Mouse (Mus musculus) liver, embryonic 16.5 days (tissue): ENCODE data around the gene C5ar2. TPM values are rescaled to one million over a fixed set of nuclear protein-coding genes. Genes with fewer than 3 reads are reported as not detected.

Experiments
- ATAC-seq: fragments of 200-750 bp; cut with Nextera tagmentation; 2 replicates; pipeline ENCODE4 v1.8.0; 2017; ENCODE audit warnings: low read depth, mild to moderate bottlenecking, moderate number of reproducible peaks, moderate library complexity
- H3K27ac ChIP-seq: fragments of 300-500 bp; sonication (generic); 2 replicates; pipeline ENCODE4 v1.5.1; 2014; ENCODE audit warnings: mild to moderate bottlenecking, low read length
- H3K27me3 ChIP-seq: fragments of 300-500 bp; sonication (generic); 2 replicates; pipeline ENCODE4 v1.6.1; 2014; ENCODE audit warnings: low read depth, low read length, mixed read lengths; ENCODE audit not compliant: control insufficient read depth, insufficient read depth
- H3K36me3 ChIP-seq: fragments of 300-500 bp; sonication (generic); 2 replicates; pipeline ENCODE4 v1.6.1; 2014; ENCODE audit warnings: mild to moderate bottlenecking; ENCODE audit not compliant: control insufficient read depth, insufficient read depth
- H3K4me1 ChIP-seq: fragments of 300-500 bp; sonication (generic); 2 replicates; pipeline ENCODE4 v1.6.1; 2014; ENCODE audit warnings: low read depth, low read length, mixed read lengths; ENCODE audit not compliant: control insufficient read depth
- H3K4me2 ChIP-seq: fragments of 300-500 bp; sonication (generic); 2 replicates; pipeline ENCODE4 v1.6.1; 2014; ENCODE audit warnings: low read depth, low read length, mixed read lengths
- H3K4me3 ChIP-seq: fragments of 300-500 bp; sonication (generic); 2 replicates; pipeline ENCODE4 v1.5.1; 2014; ENCODE audit warnings: low read depth, mild to moderate bottlenecking, low read length
- H3K9ac ChIP-seq: fragments of 300-500 bp; sonication (generic); 2 replicates; pipeline ENCODE4 v1.6.1; 2014; ENCODE audit warnings: low read depth, low read length
- H3K9me3 ChIP-seq: fragments of 300-500 bp; sonication (generic); replicated peaks from 2 replicates; pipeline ENCODE4 v1.6.1; 2016; ENCODE audit warnings: low read length; ENCODE audit not compliant: control insufficient read depth
- WGBS: fragments of 180-500 bp; shearing (Covaris S2); extraction: QIAGEN DNeasy Blood & Tissue Kit; methylation state at CpG from one replicate; pipeline ENCODE4 v1.1.7; 2014; ENCODE audit not compliant: insufficient replicate concordance; 5-methylcytosine and 5-hydroxymethylcytosine counted together
- polyA plus RNA-seq: library from polyadenylated mRNA; unstranded; fragments of >200 nt; fragmentation: Nextera tagmentation; extraction: Ambion mirVana; gene quantifications from 2 replicates; pipeline ENCODE4 v1.2.1, GENCODE M21; 2015

C5ar2 gene
- polyA plus RNA-seq, 1 experiment from 2014 or later: 0.98 TPM

GRCm38 (mm10) chr7:16241787-16242186 lies 2.2 kb downstream of the C5ar2 start:
- Histone ChIP-seq H3K4me1 (peaks cover 42% of the 10 kb centered on the region), H3K9ac (no peak overlapping the region), H3K27me3 (no peaks in the 10 kb centered on the region), H3K9me3 (no peaks in the 10 kb centered on the region), H3K4me3 (no peak overlapping the region), H3K27ac (0 out of 2 replicates have a peak overlapping the region, but pooled peaks have one; percentile 11), H3K36me3 (no peaks in the 10 kb centered on the region; the same call in 1 of the 2 replicates), H3K4me2 (no peak overlapping the region)
- no peak for ATAC-seq
- WGBS: 38% methylated on average over 11 of the region's 11 CpGs

GRCm38 (mm10) chr7:16240978-16241303 lies 3.0 kb downstream of the C5ar2 start:
- Histone ChIP-seq H3K9me3 (no peaks in the 10 kb centered on the region), H3K4me3 (no peak overlapping the region), H3K9ac (no peak overlapping the region), H3K36me3 (no peaks in the 10 kb centered on the region; the same call in 1 of the 2 replicates), H3K27me3 (no peaks in the 10 kb centered on the region), H3K4me2 (peak overlapping the region; percentile 32), H3K4me1 (peaks cover 42% of the 10 kb centered on the region), H3K27ac (peak overlapping the region; percentile 84; the same call in 1 of the 2 replicates)
- ATAC-seq: no peak
- WGBS: 33% methylated on average over 1 of the region's 1 CpGs

- ATAC-seq: peak; percentile 87
- Histone ChIP-seq H3K27me3 (no peaks in the 10 kb centered on the region), H3K36me3 (no peaks in the 10 kb centered on the region; the same call in 1 of the 2 replicates), H3K27ac (peak overlapping the region; percentile 84), H3K9me3 (no peaks in the 10 kb centered on the region), H3K4me3 (peak overlapping the region; percentile 45), H3K9ac (peak overlapping the region; percentile 59), H3K4me1 (peaks cover 42% of the 10 kb centered on the region), H3K4me2 (peak overlapping the region; percentile 47)
- WGBS: 34% methylated on average over 7 of the region's 7 CpGs
Measured at GRCm38 (mm10) chr7:16240281-16240977, 3.5 kb downstream of the C5ar2 start.

- peak overlapping the region; percentile 47 for H3K4me2 ChIP-seq
- 38% methylated on average over 9 of the region's 9 CpGs for WGBS
- no peaks in the 10 kb centered on the region for H3K9me3 ChIP-seq
- peak overlapping the region; percentile 45 for H3K4me3 ChIP-seq
- H3K27me3 ChIP-seq: no peaks in the 10 kb centered on the region
- peak overlapping the region; percentile 84 for H3K27ac ChIP-seq
- peak overlapping the region; percentile 59 for H3K9ac ChIP-seq
- peak; percentile 18 for ATAC-seq
- no peaks in the 10 kb centered on the region; the same call in 1 of the 2 replicates for H3K36me3 ChIP-seq
- peaks cover 42% of the 10 kb centered on the region for H3K4me1 ChIP-seq
Measured at GRCm38 (mm10) chr7:16239554-16239997, 4.4 kb downstream of the C5ar2 start.

- no peak overlapping the region for H3K4me3 ChIP-seq
- ATAC-seq: peak; percentile 63; the same call in 1 of the 2 replicates
- H3K27me3 ChIP-seq: no peaks in the 10 kb centered on the region
- no peak overlapping the region for H3K4me2 ChIP-seq
- H3K9ac ChIP-seq: no peak overlapping the region
- H3K27ac ChIP-seq: no peak overlapping the region
- H3K9me3 ChIP-seq: peaks cover 4% of the 10 kb centered on the region; the same call in 1 of the 2 replicates
- H3K36me3 ChIP-seq: no peaks in the 10 kb centered on the region
- no peaks in the 10 kb centered on the region for H3K4me1 ChIP-seq
- WGBS: 33% methylated on average over 5 of the region's 5 CpGs
Measured at GRCm38 (mm10) chr7:16229869-16230268, 14.1 kb downstream of the C5ar2 start.

- Histone ChIP-seq H3K27ac (peak within 1 kb of the TSS; percentile 81), H3K4me2 (peak within 1 kb of the TSS; percentile 84), H3K9me3 (no peaks in the 10 kb centered on the region), H3K36me3 (peaks cover 5% of the 10 kb centered on the region; the same call in 1 of the 2 replicates), H3K4me1 (peaks cover 15% of the 10 kb centered on the region), H3K9ac (peak within 1 kb of the TSS; percentile 85), H3K4me3 (peak within 1 kb of the TSS; percentile 86), H3K27me3 (no peaks in the 10 kb centered on the region)
- peak; percentile 97 for ATAC-seq
- 1% methylated on average over 34 of the region's 34 CpGs for WGBS
Measured at GRCm38 (mm10) chr7:16221582-16222272, 22.2 kb downstream of the C5ar2 start, which contains the start of gene Dhx34. Dhx34 (minus strand) TSS chr7:16222037.

GRCm38 (mm10) chr7:16213986-16214385 lies 30.0 kb downstream of the C5ar2 start:
- peaks cover 12% of the 10 kb centered on the region for H3K36me3 ChIP-seq
- 85% methylated on average over 9 of the region's 9 CpGs for WGBS
- no peak overlapping the region for H3K4me3 ChIP-seq
- H3K27ac ChIP-seq: no peak overlapping the region
- no peaks in the 10 kb centered on the region for H3K9me3 ChIP-seq
- H3K4me1 ChIP-seq: no peaks in the 10 kb centered on the region
- ATAC-seq: no peak
- no peak overlapping the region for H3K4me2 ChIP-seq
- no peak overlapping the region for H3K9ac ChIP-seq
- no peaks in the 10 kb centered on the region for H3K27me3 ChIP-seq

GRCm38 (mm10) chr7:16213196-16213595 lies 30.8 kb downstream of the C5ar2 start:
- Histone ChIP-seq H3K27me3 (no peaks in the 10 kb centered on the region), H3K9ac (no peak overlapping the region), H3K4me2 (no peak overlapping the region), H3K4me1 (no peaks in the 10 kb centered on the region), H3K4me3 (no peak overlapping the region), H3K27ac (no peak overlapping the region), H3K36me3 (peaks cover 10% of the 10 kb centered on the region), H3K9me3 (no peaks in the 10 kb centered on the region)
- ATAC-seq: peak; percentile 51
- WGBS: 60% methylated on average over 6 of the region's 6 CpGs

GRCm38 (mm10) chr7:16210862-16211365 lies 33.0 kb downstream of the C5ar2 start:
- H3K9me3 ChIP-seq: no peaks in the 10 kb centered on the region
- no peak overlapping the region for H3K4me2 ChIP-seq
- H3K9ac ChIP-seq: no peak overlapping the region
- 66% methylated on average over 12 of the region's 12 CpGs for WGBS
- peaks cover 2% of the 10 kb centered on the region for H3K36me3 ChIP-seq
- no peak overlapping the region for H3K4me3 ChIP-seq
- H3K27me3 ChIP-seq: no peaks in the 10 kb centered on the region
- no peak for ATAC-seq
- no peaks in the 10 kb centered on the region for H3K4me1 ChIP-seq
- no peak overlapping the region for H3K27ac ChIP-seq
